Mouse (Mus musculus): ENCODE results near the gene Tmtc2. TPM values are rescaled to one million over a fixed set of nuclear protein-coding genes. Genes with fewer than 3 reads are reported as not detected.

The Tmtc2 gene
- polyA plus RNA-seq, 1 experiment from 2014 or later: 7.0 TPM

DNA sequence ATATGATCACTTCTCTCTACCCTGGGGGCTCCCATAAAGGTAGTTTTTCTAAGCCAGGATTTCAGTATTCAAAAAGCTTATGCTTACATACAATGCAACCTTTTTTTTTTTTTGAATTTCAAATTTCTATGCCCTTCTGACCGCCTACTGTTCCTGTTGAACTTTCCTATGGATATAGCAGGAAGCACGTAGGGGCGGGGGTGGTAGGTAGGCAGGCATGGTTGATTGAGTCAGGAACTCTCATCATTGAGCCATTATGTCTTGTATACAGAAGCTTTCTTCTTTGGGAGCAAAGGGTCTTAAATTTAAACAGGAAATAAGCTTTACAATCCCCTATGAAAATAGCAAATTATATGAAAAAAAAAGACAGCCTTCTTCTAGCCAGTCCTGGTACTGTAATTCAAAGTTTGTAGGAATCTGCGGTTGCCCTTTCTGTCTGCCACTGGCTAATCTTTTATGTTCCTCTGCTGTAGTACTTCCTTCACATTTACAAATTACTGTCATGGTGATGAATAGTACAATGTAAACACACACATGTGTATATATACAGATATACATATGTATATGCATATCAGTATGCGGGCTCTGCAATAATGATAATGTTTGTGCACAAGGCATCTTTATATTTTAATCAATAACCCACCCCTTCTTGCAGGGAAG is 405.7 kb downstream of the Tmtc2 start:
- Histone ChIP-seq H3K4me2 (no peak overlapping the region), H3K36me3 (no peaks in the 10 kb centered on the region), H3K9me3 (replicated peaks) (no peaks in the 10 kb centered on the region), H3K4me1 (replicated peaks) (no peaks in the 10 kb centered on the region), H3K9ac (no peak overlapping the region), H3K27ac (ENCODE audit: poor library complexity, severe bottlenecking) (no peak overlapping the region), H3K4me3 (no peak overlapping the region), H3K27me3 (replicated peaks) (no peaks in the 10 kb centered on the region)
- ATAC-seq (ENCODE audit: insufficient number of reproducible peaks, low FRiP score): no peak
- WGBS: 82% methylated on average over 5 of the region's 5 CpGs

DNA sequence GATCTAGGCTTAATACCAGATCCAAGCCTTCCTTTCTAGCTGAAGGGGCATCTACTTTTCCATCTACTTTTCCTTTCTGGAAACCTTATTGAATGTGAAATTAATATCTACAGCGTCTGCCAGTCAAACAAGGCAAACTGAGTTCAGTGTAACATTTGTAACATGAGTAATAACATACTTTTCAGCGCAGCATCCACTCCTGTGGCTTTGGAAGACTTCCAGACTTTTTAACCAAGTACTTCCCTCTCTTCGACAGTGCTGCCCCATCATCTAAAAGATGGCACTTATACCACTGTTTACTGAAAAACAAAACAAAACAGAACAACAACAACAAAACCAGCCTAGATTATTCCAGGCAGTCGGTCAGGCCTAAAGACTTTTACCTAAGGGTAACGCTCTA is 409.0 kb downstream of the Tmtc2 start:
- Histone ChIP-seq H3K36me3 (no peaks in the 10 kb centered on the region), H3K27me3 (replicated peaks) (no peaks in the 10 kb centered on the region), H3K9ac (no peak overlapping the region), H3K9me3 (replicated peaks) (no peaks in the 10 kb centered on the region), H3K27ac (ENCODE audit: poor library complexity, severe bottlenecking) (no peak overlapping the region), H3K4me1 (replicated peaks) (no peaks in the 10 kb centered on the region), H3K4me3 (no peak overlapping the region), H3K4me2 (no peak overlapping the region)
- 87% methylated on average over 5 of the region's 5 CpGs for WGBS
- ATAC-seq (ENCODE audit: insufficient number of reproducible peaks, low FRiP score): no peak

GRCm38 (mm10) chr10:105153789-105154188 is 420.5 kb downstream of the Tmtc2 start:
- no peak for ATAC-seq (ENCODE audit: insufficient number of reproducible peaks, low FRiP score)
- H3K27ac ChIP-seq (ENCODE audit: poor library complexity, severe bottlenecking): no peak overlapping the region
- no peaks in the 10 kb centered on the region for H3K27me3 ChIP-seq (replicated peaks)
- no peak overlapping the region for H3K4me2 ChIP-seq
- H3K36me3 ChIP-seq: no peaks in the 10 kb centered on the region
- H3K4me1 ChIP-seq (replicated peaks): no peaks in the 10 kb centered on the region
- H3K9me3 ChIP-seq (replicated peaks): no peaks in the 10 kb centered on the region
- H3K4me3 ChIP-seq: no peak overlapping the region
- H3K9ac ChIP-seq: no peak overlapping the region

GRCm38 (mm10) chr10:105144382-105144781 is 429.9 kb downstream of the Tmtc2 start:
- H3K27ac ChIP-seq (ENCODE audit: poor library complexity, severe bottlenecking): no peak overlapping the region
- ATAC-seq (ENCODE audit: insufficient number of reproducible peaks, low FRiP score): no peak
- no peaks in the 10 kb centered on the region for H3K27me3 ChIP-seq (replicated peaks)

GRCm38 (mm10) chr10:105142201-105142600 is 432.1 kb downstream of the Tmtc2 start:
- Histone ChIP-seq H3K27me3 (replicated peaks) (no peaks in the 10 kb centered on the region), H3K9ac (no peak overlapping the region), H3K4me2 (no peak overlapping the region), H3K4me3 (no peak overlapping the region), H3K4me1 (replicated peaks) (no peaks in the 10 kb centered on the region), H3K36me3 (no peaks in the 10 kb centered on the region), H3K27ac (ENCODE audit: poor library complexity, severe bottlenecking) (no peak overlapping the region), H3K9me3 (replicated peaks) (no peaks in the 10 kb centered on the region)
- WGBS: 71% methylated on average over 3 of the region's 3 CpGs
- no peak for ATAC-seq (ENCODE audit: insufficient number of reproducible peaks, low FRiP score)

More at GRCm38 (mm10) chr10:105144382-105144781, 429.9 kb downstream of the Tmtc2 start:
- Histone ChIP-seq H3K4me1 (replicated peaks) (no peaks in the 10 kb centered on the region), H3K4me3 (no peak overlapping the region), H3K4me2 (no peak overlapping the region), H3K9ac (no peak overlapping the region), H3K9me3 (replicated peaks) (no peaks in the 10 kb centered on the region), H3K36me3 (no peaks in the 10 kb centered on the region)
- WGBS: 54% methylated on average over 4 of the region's 4 CpGs

Data from heart, embryonic 12.5 days (tissue).